In the genomic region with DNA sequence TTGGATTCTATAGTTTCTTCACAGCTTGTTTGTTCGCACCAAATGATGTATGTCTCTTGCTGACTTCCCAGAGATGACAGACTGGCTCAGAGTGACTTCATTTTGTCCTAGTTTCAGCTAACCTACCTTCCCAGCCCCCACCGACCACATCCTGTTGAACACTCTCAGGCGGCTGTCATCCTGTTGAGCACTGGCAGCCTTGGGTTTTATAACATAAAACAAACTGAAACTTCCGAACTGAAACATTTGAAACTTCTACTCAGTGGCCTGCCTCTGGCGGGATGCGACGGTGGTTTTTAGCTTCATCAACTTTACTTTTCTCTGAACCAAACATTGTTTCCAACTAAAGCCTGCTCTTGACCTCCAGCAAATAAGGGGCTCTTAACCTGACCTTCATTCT, we compare ENCODE assay signal across 11 mouse cellular contexts. TPM values are rescaled to one million over a fixed set of nuclear protein-coding genes. Genes with fewer than 3 reads are reported as not detected.
A peak's percentile ranks its signal among the peaks of the same experiment; 100 is the strongest.
DNase-seq lines count a peak whose midpoint lies in the region; ATAC-seq and TF ChIP-seq lines count a peak whose summit lies in the region.
"Had no signal": no experiment of that assay in that cellular context is flagged by ENCODE, and none has a peak within 500 bp of the region (broad histone marks: within the 10 kb centered on the region; RNA-seq: fewer than 3 reads in every experiment).

No protein-coding gene starts in this region.

- H3K4me3 ChIP-seq in kidney, adult 2 months (ENCODE audit: insufficient read depth, low read depth, low read length), result no peak overlapping the region
- no peak overlapping the region for H3K4me3 ChIP-seq in hindbrain, embryonic 16.5 days (ENCODE audit: low read length)
- no peak overlapping the region for H3K4me3 ChIP-seq in hindbrain, postnatal 0 days (ENCODE audit: low read length)
- H3K4me3 ChIP-seq: hindbrain, embryonic 10.5 days; limb, embryonic 15.5 days had no signal

- no peak for TF ChIP-seq CTCF in kidney, adult 2 months (conservative IDR thresholded peaks at IDR 0.05; ENCODE audit: insufficient read depth, insufficient read length, low read depth, low read length)
- TF ChIP-seq CTCF in hindbrain, postnatal 0 days (IDR thresholded peaks at IDR 0.05; ENCODE audit: low read depth), result no peak

- no peaks in the 10 kb centered on the region for H3K36me3 ChIP-seq in kidney, adult 2 months (ENCODE audit: control insufficient read depth, insufficient read depth, low read length)
- H3K36me3 ChIP-seq in hindbrain, embryonic 16.5 days (ENCODE audit: control insufficient read depth, insufficient read depth, low read length), result no peaks in the 10 kb centered on the region
- no peaks in the 10 kb centered on the region for H3K36me3 ChIP-seq in hindbrain, postnatal 0 days (ENCODE audit: insufficient read depth, low read length)
- H3K36me3 ChIP-seq: hindbrain, embryonic 10.5 days; limb, embryonic 15.5 days had no signal

- H3K4me1 ChIP-seq in kidney, adult 2 months (ENCODE audit: control insufficient read depth, insufficient read depth, low read length), result no peaks in the 10 kb centered on the region
- no peaks in the 10 kb centered on the region for H3K4me1 ChIP-seq in hindbrain, embryonic 16.5 days (ENCODE audit: control insufficient read depth, insufficient read depth, low read depth, low read length)
- H3K4me1 ChIP-seq in hindbrain, postnatal 0 days (ENCODE audit: insufficient read depth, low read length), result no peaks in the 10 kb centered on the region
- H3K4me1 ChIP-seq: hindbrain, embryonic 10.5 days; limb, embryonic 15.5 days had no signal

- H3K4me2 ChIP-seq in hindbrain, embryonic 16.5 days (ENCODE audit: low read length), result no peak overlapping the region
- no peak overlapping the region for H3K4me2 ChIP-seq in hindbrain, postnatal 0 days (ENCODE audit: low read depth, low read length)
- H3K4me2 ChIP-seq: limb, embryonic 15.5 days had no signal

- 43% methylated on average over 7 of the region's 7 CpGs for WGBS in kidney, adult 2 months
- 75% methylated on average over 7 of the region's 7 CpGs for WGBS in hindbrain, embryonic 16.5 days
- 72% methylated on average over 7 of the region's 7 CpGs for WGBS in hindbrain, postnatal 0 days

- no peaks in the 10 kb centered on the region for H3K27me3 ChIP-seq in kidney, adult 2 months (replicated peaks; ENCODE audit: control insufficient read depth, insufficient read depth, low read length)
- no peaks in the 10 kb centered on the region for H3K27me3 ChIP-seq in hindbrain, embryonic 16.5 days (replicated peaks; ENCODE audit: control insufficient read depth, insufficient read depth, low read length)
- H3K27me3 ChIP-seq in hindbrain, postnatal 0 days (ENCODE audit: insufficient read depth, low read length), result no peaks in the 10 kb centered on the region
- H3K27me3 ChIP-seq: limb, embryonic 15.5 days; Patski had no signal

- H3K27ac ChIP-seq in kidney, adult 2 months (ENCODE audit: insufficient read depth, low read depth, low read length), result no peak overlapping the region
- H3K27ac ChIP-seq in hindbrain, embryonic 16.5 days (ENCODE audit: low read depth, low read length), result no peak overlapping the region
- H3K27ac ChIP-seq in hindbrain, postnatal 0 days, result no peak overlapping the region
- H3K27ac ChIP-seq: hindbrain, embryonic 10.5 days; limb, embryonic 15.5 days had no signal

- peak; percentile 29 for DNase-seq in kidney, adult 2 months
- no peak for DNase-seq in kidney, adult 18-20 months
- peak; percentile 24 for DNase-seq in kidney, postnatal 14 days
- DNase-seq in thymus, postnatal 36 days, result peak; percentile 89 to 92
- DNase-seq in hindbrain, postnatal 0 days (ENCODE audit: low spot score), result no peak
- no peak for DNase-seq in gastrocnemius, adult 8-10 months (ENCODE audit: low spot score in 2 of 2)

- no peak for TF ChIP-seq POLR2A in kidney, adult 2 months (IDR thresholded peaks at IDR 0.05; ENCODE audit: low read depth, low read length)

- ATAC-seq in megakaryocyte progenitor cell, adult 5-6 weeks (replicated peaks; ENCODE audit: poor library complexity), result peak; percentile 85
- no peak for ATAC-seq in hindbrain, embryonic 16.5 days
- ATAC-seq in hindbrain, postnatal 0 days, result no peak
- ATAC-seq: Patski had no signal

- no peaks in the 10 kb centered on the region for H3K9me3 ChIP-seq in hindbrain, embryonic 16.5 days (ENCODE audit: control insufficient read depth, low read length)
- H3K9me3 ChIP-seq in hindbrain, postnatal 0 days (ENCODE audit: low read length), result no peaks in the 10 kb centered on the region
- H3K9me3 ChIP-seq: hindbrain, embryonic 10.5 days; limb, embryonic 15.5 days had no signal

- H3K9ac ChIP-seq in hindbrain, embryonic 16.5 days (ENCODE audit: low read depth, low read length), result no peak overlapping the region
- no peak overlapping the region for H3K9ac ChIP-seq in hindbrain, postnatal 0 days (replicated peaks; ENCODE audit: low read length)
- H3K9ac ChIP-seq: limb, embryonic 15.5 days had no signal

RNA-seq across cellular contexts. Expression of a gene that starts 14.3 kb away (rescaled TPM):
- 1.5 and 2.5 TPM in 2 replicates for polyA plus RNA-seq in kidney, adult 2 months (2012; rRNA removed)
- 9.3 and 16.0 TPM in 2 replicates for total RNA-seq in megakaryocyte progenitor cell, adult 5-6 weeks (2015)
- 13.4 and 33.3 TPM in 2 replicates for total RNA-seq in megakaryocyte progenitor cell, adult 5-6 weeks (2017)
- 9.5 and 11.6 TPM in 2 replicates for polyA plus RNA-seq in hindbrain, embryonic 16.5 days (2015; fragmentation: Nextera tagmentation; extraction: Ambion mirVana)
- 4.9 and 7.1 TPM in 2 replicates for total RNA-seq in hindbrain, postnatal 0 days (2014; rRNA removed)
- polyA plus RNA-seq in hindbrain, postnatal 0 days (2015; fragmentation: Nextera tagmentation; extraction: Ambion mirVana), result 5.8 and 7.0 TPM in 2 replicates
- 1 to 10 TPM; 4.3 to 7.2 (median 5.5) TPM for total RNA-seq in gastrocnemius, adult 8-10 months (2022)

RNA-seq across cellular contexts. Expression of a gene that starts 17.1 kb away (rescaled TPM):
- 175 and 226 TPM in 2 replicates for polyA plus RNA-seq in kidney, adult 2 months (2012; rRNA removed)
- total RNA-seq in megakaryocyte progenitor cell, adult 5-6 weeks (2015), result 1,404 and 1,464 TPM in 2 replicates
- total RNA-seq in megakaryocyte progenitor cell, adult 5-6 weeks (2017), result 1,643 and 1,702 TPM in 2 replicates
- 404 and 411 TPM in 2 replicates for polyA plus RNA-seq in hindbrain, embryonic 16.5 days (2015; fragmentation: Nextera tagmentation; extraction: Ambion mirVana)
- 160 and 172 TPM in 2 replicates for total RNA-seq in hindbrain, postnatal 0 days (2014; rRNA removed)
- 525 and 561 TPM in 2 replicates for polyA plus RNA-seq in hindbrain, postnatal 0 days (2015; fragmentation: Nextera tagmentation; extraction: Ambion mirVana)
- total RNA-seq in gastrocnemius, adult 8-10 months (2022), result 100 to 1,000 TPM; 479 to 689 (median 565) TPM

RNA-seq across cellular contexts. Expression of a gene that starts 24.7 kb away (rescaled TPM):
- polyA plus RNA-seq in kidney, adult 2 months (2012; rRNA removed), result 2.9 and 3.2 TPM in 2 replicates
- 37.2 and 38.2 TPM in 2 replicates for total RNA-seq in megakaryocyte progenitor cell, adult 5-6 weeks (2015)
- 38.7 and 45.1 TPM in 2 replicates for total RNA-seq in megakaryocyte progenitor cell, adult 5-6 weeks (2017)
- 21.0 and 23.0 TPM in 2 replicates for polyA plus RNA-seq in hindbrain, embryonic 16.5 days (2015; fragmentation: Nextera tagmentation; extraction: Ambion mirVana)
- 17.5 and 18.7 TPM in 2 replicates for total RNA-seq in hindbrain, postnatal 0 days (2014; rRNA removed)
- 16.4 and 17.7 TPM in 2 replicates for polyA plus RNA-seq in hindbrain, postnatal 0 days (2015; fragmentation: Nextera tagmentation; extraction: Ambion mirVana)
- total RNA-seq in gastrocnemius, adult 8-10 months (2022), result 10 to 100 TPM in 2 of 4 experiments, 1 to 10 TPM in 2; 9.6 to 15.0 (median 10.2) TPM

RNA-seq across cellular contexts. Expression of a gene that starts 53.9 kb away (rescaled TPM):
- 4.6 and 4.9 TPM in 2 replicates for polyA plus RNA-seq in kidney, adult 2 months (2012; rRNA removed)
- total RNA-seq in megakaryocyte progenitor cell, adult 5-6 weeks (2015), result 4.4 and 6.3 TPM in 2 replicates
- 4.4 and 6.9 TPM in 2 replicates for total RNA-seq in megakaryocyte progenitor cell, adult 5-6 weeks (2017)
- 1.5 and 1.6 TPM in 2 replicates for polyA plus RNA-seq in hindbrain, embryonic 16.5 days (2015; fragmentation: Nextera tagmentation; extraction: Ambion mirVana)
- 1.8 and 2.4 TPM in 2 replicates for total RNA-seq in hindbrain, postnatal 0 days (2014; rRNA removed)
- 0.84 and 1.1 TPM in 2 replicates for polyA plus RNA-seq in hindbrain, postnatal 0 days (2015; fragmentation: Nextera tagmentation; extraction: Ambion mirVana)
- under 1 TPM; 0.27 to 0.70 (median 0.38) TPM for total RNA-seq in gastrocnemius, adult 8-10 months (2022)

Comparison
In these comparisons a context has a peak if more than half of its experiments do, and no peak if none do; other contexts are left out.
1. DNase-seq: peak in kidney, adult 2 months (single experiment), kidney, postnatal 14 days (single experiment) and thymus, postnatal 36 days (2 of 2); none in kidney, adult 18-20 months (single experiment), hindbrain, postnatal 0 days (single experiment) and gastrocnemius, adult 8-10 months (0 of 2).